In the genomic region with DNA sequence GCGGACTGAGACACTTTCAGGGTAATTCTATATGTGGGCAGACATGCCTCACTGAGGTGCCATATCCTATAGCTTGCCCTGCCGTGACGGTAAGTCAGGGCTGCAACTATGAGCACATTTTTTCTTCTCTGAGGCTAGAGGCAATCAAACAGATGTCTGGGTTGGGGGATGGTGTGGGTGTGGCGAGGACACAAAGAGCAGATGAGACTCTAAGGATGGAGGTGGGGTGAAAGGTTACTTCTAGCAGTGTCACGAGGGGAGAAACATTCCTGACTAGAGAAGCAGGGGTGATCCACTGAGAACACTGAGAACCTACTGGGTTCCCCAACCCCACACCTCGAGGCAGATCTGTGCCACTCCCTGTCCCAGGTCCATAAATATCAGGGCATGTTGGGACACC, we compare ENCODE assay signal across 15 mouse cellular contexts. TPM values are rescaled to one million over a fixed set of nuclear protein-coding genes. Genes with fewer than 3 reads are reported as not detected.
DNase-seq lines count a peak whose midpoint lies in the region; ATAC-seq and TF ChIP-seq lines count a peak whose summit lies in the region.
"Had no signal": no experiment of that assay in that cellular context is flagged by ENCODE, and none has a peak within 500 bp of the region (broad histone marks: within the 10 kb centered on the region; RNA-seq: fewer than 3 reads in every experiment).

No protein-coding gene starts in this region.

- peaks cover 12% of the 10 kb centered on the region for H3K4me1 ChIP-seq in embryonic facial prominence, embryonic 12.5 days
- H3K4me1 ChIP-seq in stomach, embryonic 14.5 days (ENCODE audit: control insufficient read depth, insufficient read depth, low read length), result no peaks in the 10 kb centered on the region
- H3K4me1 ChIP-seq in forebrain, embryonic 12.5 days, result no peaks in the 10 kb centered on the region
- H3K4me1 ChIP-seq in midbrain, postnatal 0 days (ENCODE audit: insufficient read depth, low read length), result no peaks in the 10 kb centered on the region

- H3K27ac ChIP-seq in gastrocnemius, adult 2 months, result peak overlapping the region; percentile 66
- H3K27ac ChIP-seq in layer of hippocampus, adult 2 months, result 0 out of 2 replicates have a peak overlapping the region, but pooled peaks have one; percentile 28
- H3K27ac ChIP-seq in embryonic facial prominence, embryonic 12.5 days, result peak overlapping the region; percentile 56
- H3K27ac ChIP-seq in stomach, embryonic 14.5 days (ENCODE audit: low read length), result peak overlapping the region; percentile 68
- no peak overlapping the region for H3K27ac ChIP-seq in forebrain, embryonic 12.5 days
- no peak overlapping the region for H3K27ac ChIP-seq in midbrain, postnatal 0 days (ENCODE audit: low read depth, low read length)
- H3K27ac ChIP-seq: midbrain, embryonic 10.5 days had no signal

- H3K4me2 ChIP-seq in embryonic facial prominence, embryonic 12.5 days (replicated peaks), result no peak overlapping the region
- H3K4me2 ChIP-seq in stomach, embryonic 14.5 days (replicated peaks; ENCODE audit: low read depth, low read length), result no peak overlapping the region
- H3K4me2 ChIP-seq in forebrain, embryonic 12.5 days, result no peak overlapping the region
- no peak overlapping the region for H3K4me2 ChIP-seq in midbrain, postnatal 0 days (ENCODE audit: low read depth, low read length, poor library complexity, severe bottlenecking)
- H3K4me2 ChIP-seq: heart, embryonic 15.5 days had no signal

- H3K9me3 ChIP-seq in embryonic facial prominence, embryonic 12.5 days, result no peaks in the 10 kb centered on the region
- H3K9me3 ChIP-seq in stomach, embryonic 14.5 days (ENCODE audit: control insufficient read depth, low read depth, low read length), result no peaks in the 10 kb centered on the region
- H3K9me3 ChIP-seq in forebrain, embryonic 12.5 days, result no peaks in the 10 kb centered on the region
- H3K9me3 ChIP-seq in midbrain, postnatal 0 days (ENCODE audit: low read length), result no peaks in the 10 kb centered on the region
- H3K9me3 ChIP-seq: heart, embryonic 15.5 days; midbrain, embryonic 10.5 days had no signal

- intact Hi-C loops in gastrocnemius, adult 2 months (cut with DNase I), result loop anchor here (1.0 to 5.0 kb wide), 2 partner anchors 31 to 115 kb away; partner anchors contain the start of gene Zfp318
- intact Hi-C loops in gastrocnemius, postnatal 36 days (cut with DNase I), result loop anchor here (1.0 to 5.0 kb wide), 3 partner anchors 16 to 115 kb away; partner anchors contain the start of genes Tjap1 and Zfp318

- no peak overlapping the region for H3K4me3 ChIP-seq in gastrocnemius, adult 2 months
- no peak overlapping the region for H3K4me3 ChIP-seq in layer of hippocampus, adult 2 months
- H3K4me3 ChIP-seq in embryonic facial prominence, embryonic 12.5 days, result no peak overlapping the region
- no peak overlapping the region for H3K4me3 ChIP-seq in stomach, embryonic 14.5 days (ENCODE audit: low read depth, low read length)
- no peak overlapping the region for H3K4me3 ChIP-seq in forebrain, embryonic 12.5 days (replicated peaks)
- H3K4me3 ChIP-seq in midbrain, postnatal 0 days (ENCODE audit: low read depth, low read length), result no peak overlapping the region
- H3K4me3 ChIP-seq: heart, embryonic 15.5 days; midbrain, embryonic 10.5 days had no signal

- H3K27me3 ChIP-seq in embryonic facial prominence, embryonic 12.5 days, result no peaks in the 10 kb centered on the region
- no peaks in the 10 kb centered on the region for H3K27me3 ChIP-seq in stomach, embryonic 14.5 days (ENCODE audit: control insufficient read depth, insufficient read depth, low read length)
- no peaks in the 10 kb centered on the region for H3K27me3 ChIP-seq in forebrain, embryonic 12.5 days
- H3K27me3 ChIP-seq in midbrain, postnatal 0 days (ENCODE audit: insufficient read depth, low read length), result no peaks in the 10 kb centered on the region
- H3K27me3 ChIP-seq: heart, embryonic 15.5 days had no signal

- H3K9ac ChIP-seq in embryonic facial prominence, embryonic 12.5 days, result no peak overlapping the region
- no peak overlapping the region for H3K9ac ChIP-seq in stomach, embryonic 14.5 days (replicated peaks; ENCODE audit: low read depth, low read length)
- H3K9ac ChIP-seq in forebrain, embryonic 12.5 days, result no peak overlapping the region; the same call in 1 of the 2 replicates
- H3K9ac ChIP-seq in midbrain, postnatal 0 days (replicated peaks; ENCODE audit: low read length, poor library complexity, severe bottlenecking), result no peak overlapping the region
- H3K9ac ChIP-seq: forebrain, postnatal 0 days; heart, embryonic 15.5 days had no signal

- DNase-seq in gastrocnemius, adult 2 months, result peak; percentile 18
- no peak for DNase-seq in gastrocnemius, postnatal 36 days
- DNase-seq in layer of hippocampus, adult 2 months (ENCODE audit: low spot score in 2 of 2), result no peak
- no peak for DNase-seq in layer of hippocampus, postnatal 36 days
- DNase-seq in midbrain, postnatal 0 days (ENCODE audit: low spot score), result no peak
- DNase-seq: adrenal gland, postnatal 14 days; cerebellum, postnatal 25 days; forebrain, postnatal 0 days; gastrocnemius, postnatal 10 days; kidney, postnatal 14 days had no signal

- TF ChIP-seq CTCF in gastrocnemius, adult 2 months (IDR thresholded peaks at IDR 0.05), result no peak
- no peak for TF ChIP-seq CTCF in layer of hippocampus, adult 2 months (conservative IDR thresholded peaks at IDR 0.05)
- TF ChIP-seq CTCF in midbrain, postnatal 0 days (IDR thresholded peaks at IDR 0.05), result no peak

- H3K36me3 ChIP-seq in embryonic facial prominence, embryonic 12.5 days, result peaks cover 86% of the 10 kb centered on the region
- peaks cover 60% of the 10 kb centered on the region for H3K36me3 ChIP-seq in stomach, embryonic 14.5 days (ENCODE audit: control insufficient read depth, insufficient read depth, low read length)
- H3K36me3 ChIP-seq in forebrain, embryonic 12.5 days (replicated peaks), result peaks cover 76% of the 10 kb centered on the region
- peaks cover 21% of the 10 kb centered on the region for H3K36me3 ChIP-seq in midbrain, postnatal 0 days (ENCODE audit: insufficient read depth, low read length)

- ATAC-seq in embryonic facial prominence, embryonic 12.5 days (ENCODE audit: insufficient number of reproducible peaks, insufficient read depth, low FRiP score, low TSS enrichment), result no peak
- ATAC-seq in stomach, embryonic 14.5 days (ENCODE audit: insufficient number of reproducible peaks, insufficient read depth, low FRiP score, low read depth), result no peak
- ATAC-seq in forebrain, embryonic 12.5 days (ENCODE audit: low FRiP score), result no peak
- no peak for ATAC-seq in midbrain, postnatal 0 days (ENCODE audit: low FRiP score)
- ATAC-seq: forebrain, postnatal 0 days had no signal

- WGBS in embryonic facial prominence, embryonic 12.5 days, result 60% methylated on average over 6 of the region's 6 CpGs
- 62% methylated on average over 6 of the region's 6 CpGs for WGBS in stomach, embryonic 14.5 days
- WGBS in forebrain, embryonic 12.5 days, result 81% methylated on average over 6 of the region's 6 CpGs
- WGBS in midbrain, postnatal 0 days, result 85% methylated on average over 6 of the region's 6 CpGs

RNA-seq across cellular contexts. Expression of gene Lrrc73, which starts 13.7 kb away (rescaled TPM):
- under 1 TPM in 1 of 2 experiments, not detected in 1; 0.14 TPM for total RNA-seq in gastrocnemius, adult 2 months (2021)
- total RNA-seq in gastrocnemius, postnatal 36 days (2021), result under 1 TPM; 0.23 to 0.39 TPM
- 10 to 100 TPM; 57.3 to 58.2 TPM for total RNA-seq in layer of hippocampus, adult 2 months (2021)
- total RNA-seq in layer of hippocampus, postnatal 36 days (2021), result 10 to 100 TPM; 60.4 to 63.5 TPM
- 1.2 and 1.4 TPM in 2 replicates for polyA plus RNA-seq in embryonic facial prominence, embryonic 12.5 days (2016; fragmentation: Nextera tagmentation; extraction: Ambion mirVana)
- 0.55 and 0.85 TPM in 2 replicates for polyA plus RNA-seq in stomach, embryonic 14.5 days (2014; fragmentation: Nextera tagmentation; extraction: Ambion mirVana)
- polyA plus RNA-seq in forebrain, embryonic 12.5 days (2016; fragmentation: Nextera tagmentation; extraction: Ambion mirVana), result 3.0 and 3.2 TPM in 2 replicates
- 43.1 and 61.3 TPM in 2 replicates for total RNA-seq in midbrain, postnatal 0 days (2014; rRNA removed)
- polyA plus RNA-seq in midbrain, postnatal 0 days (2015; fragmentation: Nextera tagmentation; extraction: Ambion mirVana), result 32.8 and 33.0 TPM in 2 replicates

RNA-seq across cellular contexts. Expression of gene Tjap1, which starts 15.8 kb away (rescaled TPM):
- 10 to 100 TPM; 37.2 to 43.8 TPM for total RNA-seq in gastrocnemius, adult 2 months (2021)
- 10 to 100 TPM; 35.4 to 43.6 TPM for total RNA-seq in gastrocnemius, postnatal 36 days (2021)
- total RNA-seq in layer of hippocampus, adult 2 months (2021), result 10 to 100 TPM; 54.0 to 56.7 TPM
- total RNA-seq in layer of hippocampus, postnatal 36 days (2021), result 10 to 100 TPM; 50.4 to 72.7 TPM
- polyA plus RNA-seq in embryonic facial prominence, embryonic 12.5 days (2016; fragmentation: Nextera tagmentation; extraction: Ambion mirVana), result 64.0 and 66.4 TPM in 2 replicates
- polyA plus RNA-seq in stomach, embryonic 14.5 days (2014; fragmentation: Nextera tagmentation; extraction: Ambion mirVana), result 46.4 and 48.8 TPM in 2 replicates
- 56.0 and 58.4 TPM in 2 replicates for polyA plus RNA-seq in forebrain, embryonic 12.5 days (2016; fragmentation: Nextera tagmentation; extraction: Ambion mirVana)
- total RNA-seq in midbrain, postnatal 0 days (2014; rRNA removed), result 22.0 and 31.7 TPM in 2 replicates
- polyA plus RNA-seq in midbrain, postnatal 0 days (2015; fragmentation: Nextera tagmentation; extraction: Ambion mirVana), result 18.6 and 19.5 TPM in 2 replicates

RNA-seq across cellular contexts. Expression of gene Yipf3, which starts 19.1 kb away (rescaled TPM):
- total RNA-seq in gastrocnemius, adult 2 months (2021), result 10 to 100 TPM; 55.8 to 59.5 TPM
- total RNA-seq in gastrocnemius, postnatal 36 days (2021), result 10 to 100 TPM; 48.7 to 58.4 TPM
- 10 to 100 TPM; 80.3 to 95.2 TPM for total RNA-seq in layer of hippocampus, adult 2 months (2021)
- 10 to 100 TPM; 78.7 to 92.4 TPM for total RNA-seq in layer of hippocampus, postnatal 36 days (2021)
- 82.5 and 86.2 TPM in 2 replicates for polyA plus RNA-seq in embryonic facial prominence, embryonic 12.5 days (2016; fragmentation: Nextera tagmentation; extraction: Ambion mirVana)
- 104 and 106 TPM in 2 replicates for polyA plus RNA-seq in stomach, embryonic 14.5 days (2014; fragmentation: Nextera tagmentation; extraction: Ambion mirVana)
- polyA plus RNA-seq in forebrain, embryonic 12.5 days (2016; fragmentation: Nextera tagmentation; extraction: Ambion mirVana), result 58.9 and 61.6 TPM in 2 replicates
- 18.9 and 24.8 TPM in 2 replicates for total RNA-seq in midbrain, postnatal 0 days (2014; rRNA removed)
- polyA plus RNA-seq in midbrain, postnatal 0 days (2015; fragmentation: Nextera tagmentation; extraction: Ambion mirVana), result 70.6 and 77.4 TPM in 2 replicates

RNA-seq across cellular contexts. Expression of gene Polr1c, which starts 19.1 kb away (rescaled TPM):
- 10 to 100 TPM; 13.7 to 14.5 TPM for total RNA-seq in gastrocnemius, adult 2 months (2021)
- total RNA-seq in gastrocnemius, postnatal 36 days (2021), result 10 to 100 TPM; 11.8 to 13.5 TPM
- total RNA-seq in layer of hippocampus, adult 2 months (2021), result 10 to 100 TPM; 37.6 to 39.0 TPM
- 10 to 100 TPM; 34.5 to 35.1 TPM for total RNA-seq in layer of hippocampus, postnatal 36 days (2021)
- polyA plus RNA-seq in embryonic facial prominence, embryonic 12.5 days (2016; fragmentation: Nextera tagmentation; extraction: Ambion mirVana), result 100 and 102 TPM in 2 replicates
- 86.8 and 87.9 TPM in 2 replicates for polyA plus RNA-seq in stomach, embryonic 14.5 days (2014; fragmentation: Nextera tagmentation; extraction: Ambion mirVana)
- polyA plus RNA-seq in forebrain, embryonic 12.5 days (2016; fragmentation: Nextera tagmentation; extraction: Ambion mirVana), result 96.2 and 102 TPM in 2 replicates
- 54.1 and 54.7 TPM in 2 replicates for total RNA-seq in midbrain, postnatal 0 days (2014; rRNA removed)
- polyA plus RNA-seq in midbrain, postnatal 0 days (2015; fragmentation: Nextera tagmentation; extraction: Ambion mirVana), result 55.5 and 59.2 TPM in 2 replicates

RNA-seq across cellular contexts. Expression of gene Dlk2, which starts 30.2 kb away (rescaled TPM):
- not detected for total RNA-seq in gastrocnemius, adult 2 months (2021)
- total RNA-seq in gastrocnemius, postnatal 36 days (2021), result under 1 TPM in 1 of 2 experiments, not detected in 1; 0.49 TPM
- 10 to 100 TPM; 52.5 to 53.5 TPM for total RNA-seq in layer of hippocampus, adult 2 months (2021)
- 10 to 100 TPM; 46.9 to 52.4 TPM for total RNA-seq in layer of hippocampus, postnatal 36 days (2021)
- polyA plus RNA-seq in embryonic facial prominence, embryonic 12.5 days (2016; fragmentation: Nextera tagmentation; extraction: Ambion mirVana), result 4.5 and 5.5 TPM in 2 replicates
- polyA plus RNA-seq in stomach, embryonic 14.5 days (2014; fragmentation: Nextera tagmentation; extraction: Ambion mirVana), result 2.8 and 3.9 TPM in 2 replicates
- 1.5 and 2.0 TPM in 2 replicates for polyA plus RNA-seq in forebrain, embryonic 12.5 days (2016; fragmentation: Nextera tagmentation; extraction: Ambion mirVana)
- 60.1 and 66.8 TPM in 2 replicates for total RNA-seq in midbrain, postnatal 0 days (2014; rRNA removed)
- polyA plus RNA-seq in midbrain, postnatal 0 days (2015; fragmentation: Nextera tagmentation; extraction: Ambion mirVana), result 22.9 and 28.0 TPM in 2 replicates

Comparison
In these comparisons a context has a peak if more than half of its experiments do, and no peak if none do; other contexts are left out.
1. H3K27ac ChIP-seq: peak in gastrocnemius, adult 2 months (single experiment), layer of hippocampus, adult 2 months (single experiment), embryonic facial prominence, embryonic 12.5 days (single experiment) and stomach, embryonic 14.5 days (single experiment); none in forebrain, embryonic 12.5 days (single experiment) and midbrain, postnatal 0 days (single experiment).
2. RNA of gene Lrrc73, which starts 13.7 kb away (total RNA-seq): 60.4 to 63.5 TPM in layer of hippocampus, postnatal 36 days, 43.1 to 61.3 TPM in midbrain, postnatal 0 days and 57.3 to 58.2 TPM in layer of hippocampus, adult 2 months; 0.23 to 0.39 TPM in gastrocnemius, postnatal 36 days and 0.14 TPM in gastrocnemius, adult 2 months; every median in the first group is over 10 times any median in the second.